Mouse (Mus musculus) ES-E14 (cell line): Measurements from ENCODE around the gene Tmod4.

ENCODE experiments used
- CHD2 ChIP-seq: IDR thresholded peaks from 2 replicates; pipeline ENCODE4 v1.6.1; 2014; ENCODE audit warnings: mild to moderate bottlenecking, low read depth, low read length, inconsistent platforms
- HCFC1 ChIP-seq: IDR thresholded peaks from 2 replicates; pipeline ENCODE4 v1.6.1; 2012; ENCODE audit warnings: low read length, inconsistent platforms, borderline replicate concordance; ENCODE audit not compliant: insufficient read depth
- MAFK ChIP-seq: IDR thresholded peaks from 2 replicates; pipeline ENCODE4 v1.6.1; 2014; ENCODE audit warnings: mild to moderate bottlenecking, low read depth, low read length, inconsistent platforms; ENCODE audit not compliant: insufficient read depth
- ZC3H11A ChIP-seq: IDR thresholded peaks from 2 replicates; pipeline ENCODE4 v1.6.1; 2012; ENCODE audit warnings: low read depth, mild to moderate bottlenecking, inconsistent platforms, low read length, borderline replicate concordance
- ZNF384 ChIP-seq: IDR thresholded peaks from 2 replicates; pipeline ENCODE4 v1.6.1; 2012; ENCODE audit warnings: low read depth, low read length, inconsistent platforms

DNA sequence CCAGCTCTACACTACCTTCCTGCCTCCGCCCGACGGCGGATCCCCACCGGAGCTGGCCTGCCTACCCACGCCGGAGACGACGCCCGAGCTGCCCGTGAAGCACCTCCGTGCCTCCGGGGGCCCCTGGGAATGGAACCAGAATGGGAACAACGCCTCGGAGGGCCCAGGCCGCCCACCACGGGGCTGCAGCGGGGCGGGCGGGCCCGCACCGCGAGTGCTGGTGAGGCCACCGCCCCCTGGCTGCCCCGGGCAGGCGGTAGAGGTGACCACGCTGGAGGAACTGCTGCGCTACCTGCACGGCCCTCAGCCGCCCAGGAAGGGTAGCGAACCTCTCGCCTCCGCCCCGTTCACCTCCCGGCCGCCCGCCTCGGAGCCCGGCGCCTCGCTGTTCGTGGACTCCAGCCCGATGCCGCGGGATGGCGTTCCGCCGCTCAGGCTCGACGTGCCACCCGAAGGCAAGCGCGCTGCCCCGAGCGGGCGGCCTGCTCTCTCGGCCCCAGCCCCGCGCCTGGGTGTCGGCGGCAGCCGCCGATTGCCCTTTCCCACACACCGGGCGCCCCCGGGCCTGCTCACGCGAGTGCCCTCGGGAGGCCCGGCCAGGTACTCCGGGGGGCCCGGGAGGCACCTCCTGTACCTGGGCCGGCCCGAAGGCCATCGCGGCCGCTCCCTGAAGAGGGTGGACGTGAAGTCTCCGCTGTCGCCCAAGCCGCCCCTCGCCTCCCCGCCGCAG, 48.4 kb downstream of the Tmod4 start:
- TF ChIP-seq ZC3H11A (no peak), ZNF384 (no peak), MAFK (no peak), HCFC1 (no peak), CHD2 (no peak)
